Mouse (Mus musculus): Measurements from ENCODE around the gene Trappc11.

DNA sequence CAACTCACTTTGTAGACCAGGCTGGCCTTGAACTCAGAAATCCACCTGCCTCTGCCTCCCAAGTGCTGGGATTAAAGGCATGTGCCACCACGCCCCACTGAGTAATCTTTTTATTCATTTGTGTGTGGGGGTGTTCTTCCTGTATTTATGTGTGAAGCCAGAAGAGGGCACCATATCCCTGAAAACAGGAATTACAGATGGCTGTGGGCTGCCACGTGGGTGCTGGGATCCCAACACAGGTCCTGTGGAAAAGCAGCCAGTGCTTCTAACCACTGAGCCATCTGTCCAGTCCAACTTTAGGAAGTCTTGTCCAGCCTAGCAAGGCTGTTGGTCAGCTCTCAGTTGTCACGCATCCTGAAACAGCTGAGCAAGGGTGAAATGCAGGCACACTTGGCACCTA lies 46.0 kb downstream of the Trappc11 start:
- no peak for TF ChIP-seq POLR2A (IDR thresholded peaks at IDR 0.05; ENCODE audit: extremely low read depth, insufficient read depth, low read length)
- TF ChIP-seq CTCF (IDR thresholded peaks at IDR 0.05; ENCODE audit: low read depth, low read length), result no peak
